Mouse (Mus musculus) stomach, embryonic 16.5 days (tissue): ENCODE results near the gene Zmym6. TPM values are rescaled to one million over a fixed set of nuclear protein-coding genes. Genes with fewer than 3 reads are reported as not detected.

Experiments
- ATAC-seq: fragments of 200-750 bp; cut with Nextera tagmentation; 2 replicates; pipeline ENCODE4 v1.8.0; 2017; ENCODE audit warnings: moderate number of reproducible peaks, moderate TSS enrichment; ENCODE audit not compliant: insufficient read depth, low FRiP score
- H3K27ac ChIP-seq: fragments of 300-500 bp; sonication (generic); 2 replicates; pipeline ENCODE4 v1.5.1; 2014; ENCODE audit warnings: low read length
- H3K27me3 ChIP-seq: fragments of 300-500 bp; sonication (generic); 2 replicates; pipeline ENCODE4 v1.6.1; 2014; ENCODE audit warnings: low read length, control low read depth, mixed read lengths; ENCODE audit not compliant: control insufficient read depth, insufficient read depth
- H3K36me3 ChIP-seq: fragments of 300-500 bp; sonication (generic); 2 replicates; pipeline ENCODE4 v1.6.1; 2014; ENCODE audit warnings: low read length; ENCODE audit not compliant: control insufficient read depth, insufficient read depth
- H3K4me1 ChIP-seq: fragments of 300-500 bp; sonication (generic); 2 replicates; pipeline ENCODE4 v1.6.1; 2014; ENCODE audit warnings: low read length, control low read depth, mixed read lengths; ENCODE audit not compliant: control insufficient read depth, insufficient read depth
- H3K4me2 ChIP-seq: fragments of 300-500 bp; sonication (generic); 2 replicates; pipeline ENCODE4 v1.6.1; 2014; ENCODE audit warnings: low read depth, low read length, mixed read lengths
- H3K4me3 ChIP-seq: fragments of 300-500 bp; sonication (generic); replicated peaks from 2 replicates; pipeline ENCODE4 v1.5.1; 2014; ENCODE audit warnings: mild to moderate bottlenecking, low read length
- H3K9ac ChIP-seq: fragments of 300-500 bp; sonication (generic); 2 replicates; pipeline ENCODE4 v1.6.1; 2014; ENCODE audit warnings: low read length
- H3K9me3 ChIP-seq: fragments of 300-500 bp; sonication (generic); replicated peaks from 2 replicates; pipeline ENCODE4 v1.6.1; 2016; ENCODE audit warnings: low read length, control low read depth; ENCODE audit not compliant: control insufficient read depth
- WGBS: fragments of 180-500 bp; shearing (Covaris S2); extraction: QIAGEN DNeasy Blood & Tissue Kit; methylation state at CpG from one replicate; pipeline ENCODE4 v1.1.7; 2014; 5-methylcytosine and 5-hydroxymethylcytosine counted together
- polyA plus RNA-seq: library from polyadenylated mRNA; unstranded; fragments of >200 nt; fragmentation: Nextera tagmentation; extraction: Ambion mirVana; gene quantifications from 2 replicates; pipeline ENCODE4 v1.2.1, GENCODE M21; 2015

Gene Zmym6
- polyA plus RNA-seq, 1 experiment from 2014 or later, result 22.0 TPM

GRCm38 (mm10) chr4:127169346-127170221 lies 92.4 kb downstream of the Zmym6 start:
- peak overlapping the region; percentile 74 for H3K9ac ChIP-seq
- peak; percentile 51 for ATAC-seq
- peak overlapping the region; percentile 100 for H3K4me2 ChIP-seq
- no peaks in the 10 kb centered on the region for H3K36me3 ChIP-seq
- no peaks in the 10 kb centered on the region for H3K9me3 ChIP-seq
- no peak overlapping the region for H3K27ac ChIP-seq
- peaks cover 37% of the 10 kb centered on the region for H3K27me3 ChIP-seq
- H3K4me3 ChIP-seq, result peak overlapping the region; percentile 70
- peaks cover 13% of the 10 kb centered on the region; the same call in 1 of the 2 replicates for H3K4me1 ChIP-seq
- 2% methylated on average over 44 of the region's 51 CpGs for WGBS

- no peaks in the 10 kb centered on the region for H3K9me3 ChIP-seq
- 44% methylated on average over 5 of the region's 5 CpGs for WGBS
- H3K36me3 ChIP-seq, result no peaks in the 10 kb centered on the region
- H3K4me2 ChIP-seq, result no peak overlapping the region
- H3K4me3 ChIP-seq, result no peak overlapping the region
- ATAC-seq, result no peak
- peaks cover 37% of the 10 kb centered on the region for H3K27me3 ChIP-seq
- no peak overlapping the region for H3K9ac ChIP-seq
- peaks cover 13% of the 10 kb centered on the region; the same call in 1 of the 2 replicates for H3K4me1 ChIP-seq
- H3K27ac ChIP-seq, result no peak overlapping the region
Measured at GRCm38 (mm10) chr4:127170866-127171265, 93.7 kb downstream of the Zmym6 start.

GRCm38 (mm10) chr4:127171341-127171905 lies 94.2 kb downstream of the Zmym6 start:
- Histone ChIP-seq H3K27ac (no peak overlapping the region), H3K36me3 (no peaks in the 10 kb centered on the region), H3K9me3 (no peaks in the 10 kb centered on the region), H3K9ac (no peak overlapping the region), H3K4me1 (peaks cover 13% of the 10 kb centered on the region; the same call in 1 of the 2 replicates), H3K4me3 (no peak overlapping the region), H3K27me3 (peaks cover 37% of the 10 kb centered on the region), H3K4me2 (no peak overlapping the region)
- no peak for ATAC-seq
- 45% methylated on average over 4 of the region's 4 CpGs for WGBS

- ATAC-seq, result no peak
- 21% methylated on average over 7 of the region's 7 CpGs for WGBS
- no peak overlapping the region for H3K4me3 ChIP-seq
- H3K36me3 ChIP-seq, result no peaks in the 10 kb centered on the region
- no peak overlapping the region for H3K4me2 ChIP-seq
- H3K9me3 ChIP-seq, result no peaks in the 10 kb centered on the region
- no peak overlapping the region for H3K27ac ChIP-seq
- H3K9ac ChIP-seq, result no peak overlapping the region
- H3K4me1 ChIP-seq, result peaks cover 13% of the 10 kb centered on the region; the same call in 1 of the 2 replicates
- peaks cover 32% of the 10 kb centered on the region for H3K27me3 ChIP-seq
Measured at GRCm38 (mm10) chr4:127172119-127172518, 94.9 kb downstream of the Zmym6 start.

GRCm38 (mm10) chr4:127172614-127173013 lies 95.4 kb downstream of the Zmym6 start:
- Histone ChIP-seq H3K4me2 (no peak overlapping the region), H3K9me3 (no peaks in the 10 kb centered on the region), H3K4me1 (peaks cover 13% of the 10 kb centered on the region; the same call in 1 of the 2 replicates), H3K4me3 (no peak overlapping the region), H3K27me3 (peaks cover 27% of the 10 kb centered on the region), H3K36me3 (no peaks in the 10 kb centered on the region), H3K9ac (no peak overlapping the region), H3K27ac (no peak overlapping the region)
- 51% methylated on average over 4 of the region's 4 CpGs for WGBS
- no peak for ATAC-seq

- Histone ChIP-seq H3K27ac (no peak overlapping the region), H3K27me3 (peaks cover 20% of the 10 kb centered on the region), H3K36me3 (no peaks in the 10 kb centered on the region), H3K9ac (no peak overlapping the region), H3K4me1 (peaks cover 8% of the 10 kb centered on the region; the same call in 1 of the 2 replicates), H3K9me3 (no peaks in the 10 kb centered on the region), H3K4me2 (no peak overlapping the region), H3K4me3 (no peak overlapping the region)
- no peak for ATAC-seq
- 1% methylated on average over 8 of the region's 8 CpGs for WGBS
Measured at GRCm38 (mm10) chr4:127173461-127173860, 96.3 kb downstream of the Zmym6 start.

Other genes with a start within 250 kb of the Zmym6 start
- gene Zmym4, start 109.2 kb upstream of the Zmym6 start, polyA plus RNA-seq, result 12.3 and 16.6 TPM in 2 replicates
- 37.6 and 40.2 TPM in 2 replicates for gene Sfpq, start 56.1 kb upstream of the Zmym6 start, polyA plus RNA-seq
- gene Zmym1, start 16.2 kb upstream of the Zmym6 start, polyA plus RNA-seq, result 14.2 and 18.0 TPM in 2 replicates
- gene Tmem35b, start 46.3 kb downstream of the Zmym6 start, polyA plus RNA-seq, result 20.1 and 20.9 TPM in 2 replicates
- 0.45 and 0.51 TPM in 2 replicates for gene Dlgap3, start 91.8 kb downstream of the Zmym6 start, polyA plus RNA-seq
- gene Smim12, start 166.4 kb downstream of the Zmym6 start, polyA plus RNA-seq, result 56.2 and 56.4 TPM in 2 replicates
- gene Gja4, start 236.7 kb downstream of the Zmym6 start, polyA plus RNA-seq, result 16.1 and 17.8 TPM in 2 replicates